Mouse (Mus musculus): Measurements from ENCODE around the gene Ipo8. TPM values are rescaled to one million over a fixed set of nuclear protein-coding genes. Genes with fewer than 3 reads are reported as not detected.

The Ipo8 gene
- polyA plus RNA-seq (2014; fragmentation: Illumina TruSeq; extraction: RNeasy Lipid Tissue Mini Kit (QIAGEN cat#74804)), result 82.3 TPM

DNA sequence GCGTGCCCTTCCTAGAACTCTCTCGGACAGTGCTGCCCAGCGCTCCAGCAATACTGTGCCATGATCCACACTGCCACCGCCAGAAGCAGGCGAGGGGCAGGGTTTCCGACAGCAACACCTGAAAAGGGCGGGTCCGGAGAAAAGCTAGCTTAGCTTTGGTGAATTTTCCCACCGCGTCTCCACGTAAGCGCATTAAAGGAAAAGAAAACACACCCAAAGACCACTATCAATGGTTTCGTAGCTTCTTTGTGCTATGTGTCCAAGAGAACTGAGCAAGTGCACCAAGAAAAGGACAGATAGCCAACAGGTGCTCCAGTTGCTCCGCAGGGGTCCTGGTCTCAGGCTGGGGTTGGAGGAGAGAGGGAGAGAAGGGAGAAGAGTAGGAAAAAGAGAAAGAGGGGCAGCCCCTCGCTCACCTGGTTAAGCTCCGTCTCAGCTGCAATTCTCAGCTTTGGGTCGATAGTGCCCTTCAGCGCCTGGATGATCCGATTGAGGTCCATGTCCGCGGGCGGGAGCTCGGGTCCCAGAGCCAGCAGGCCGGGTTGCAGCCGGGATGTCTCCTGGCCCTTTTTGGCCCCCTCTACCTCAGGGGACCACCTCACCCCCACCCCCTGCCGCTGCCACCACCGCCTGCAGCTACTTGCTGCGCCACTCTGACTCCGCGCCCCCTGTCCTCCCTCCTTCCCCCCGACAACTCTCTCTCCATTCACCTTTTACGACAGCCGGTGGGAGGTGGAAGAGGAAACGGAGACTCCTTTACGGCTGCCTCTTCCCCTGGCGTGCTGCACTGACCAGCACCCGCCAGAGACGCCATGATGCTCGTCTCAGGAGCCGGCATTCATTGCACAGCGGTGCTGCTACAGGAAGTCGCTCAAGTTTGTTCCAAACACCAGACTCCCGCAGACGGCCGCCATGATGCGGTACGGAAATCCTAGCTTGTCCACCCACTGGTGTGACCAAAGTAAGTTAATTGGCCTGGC is at the start of gene Ipo8:
TSS of gene Ipo8 (minus strand) at position 720 of the 980 bp plus-strand sequence.

Other genes starting within 250 kb of the Ipo8 start
- 28.3 TPM for gene Caprin2, start 64.8 kb upstream of the Ipo8 start, polyA plus RNA-seq (2014; fragmentation: Illumina TruSeq; extraction: RNeasy Lipid Tissue Mini Kit (QIAGEN cat#74804))
- 104 TPM for gene Sinhcaf, start 115.0 kb upstream of the Ipo8 start, polyA plus RNA-seq (2014; fragmentation: Illumina TruSeq; extraction: RNeasy Lipid Tissue Mini Kit (QIAGEN cat#74804))